ENCODE assay signal across 20 mouse cellular contexts in genomic region chr2:119727762-119728416, GRCm38 (mm10). TPM values are rescaled to one million over a fixed set of nuclear protein-coding genes. Genes with fewer than 3 reads are reported as not detected.
"Had no signal": no experiment of that assay in that cellular context is flagged by ENCODE, and none has a peak within 500 bp of the region (broad histone marks: within the 10 kb centered on the region; RNA-seq: fewer than 3 reads in every experiment).

No protein-coding gene starts in this region.

- H3K9ac ChIP-seq: lung, embryonic 15.5 days had no signal

- DNase-seq: kidney, adult 2 months; kidney, postnatal 25 days; layer of hippocampus, adult 9-11 months; lung, adult 18-20 months; lung, postnatal 10 days; lung, postnatal 36 days; midbrain, embryonic 14.5 days; right cerebral cortex, postnatal 14 days; right cerebral cortex, postnatal 4 days; thymus, adult 2 months; thymus, postnatal 14 days; thymus, postnatal 4 days had no signal

- ATAC-seq: intestine, embryonic 16.5 days had no signal

- H3K27ac ChIP-seq: kidney, postnatal 0 days; layer of hippocampus, adult 2 months; lung, embryonic 15.5 days; midbrain, embryonic 10.5 days; stomach, postnatal 0 days had no signal

- H3K27me3 ChIP-seq: lung, embryonic 15.5 days; megakaryocyte, embryonic 14.5 days had no signal

- H3K4me1 ChIP-seq: lung, embryonic 15.5 days; megakaryocyte, embryonic 14.5 days; midbrain, embryonic 10.5 days had no signal

- H3K4me2 ChIP-seq: lung, embryonic 15.5 days had no signal

- H3K9me3 ChIP-seq: lung, embryonic 15.5 days; megakaryocyte, embryonic 14.5 days; midbrain, embryonic 10.5 days had no signal

- H3K4me3 ChIP-seq: layer of hippocampus, adult 2 months; lung, embryonic 15.5 days; megakaryocyte, embryonic 14.5 days; midbrain, embryonic 10.5 days had no signal

RNA-seq across cellular contexts. Expression of gene Ltk, which starts 32.3 kb away (rescaled TPM):
- polyA plus RNA-seq: limb, embryonic 11.5 days; midbrain, embryonic 10.5 days had no signal
